Mouse (Mus musculus): Measurements from ENCODE around the gene Serpina5.

Serpina5 gene

GRCm38 (mm10) chr12:104127696-104128095, 26.8 kb downstream of the Serpina5 start, which contains the start of gene Serpina3b:
TSS of gene Serpina3b (plus strand) at chr12:104127996.
- no peak for DNase-seq (ENCODE audit: low read depth)

- no peak for DNase-seq (ENCODE audit: low read depth)
Measured at GRCm38 (mm10) chr12:104131041-104131440, 30.1 kb downstream of the Serpina5 start.

- DNase-seq (ENCODE audit: low read depth): no peak
Measured at GRCm38 (mm10) chr12:104138216-104138615, 37.3 kb downstream of the Serpina5 start.

- no peak for DNase-seq (ENCODE audit: low read depth)
Measured at GRCm38 (mm10) chr12:104140543-104141103, 39.7 kb downstream of the Serpina5 start.

GRCm38 (mm10) chr12:104141506-104141905, 40.6 kb downstream of the Serpina5 start:
- DNase-seq (ENCODE audit: low read depth): no peak

- no peak for DNase-seq (ENCODE audit: low read depth)
Measured at GRCm38 (mm10) chr12:104142427-104142826, 41.5 kb downstream of the Serpina5 start.

GRCm38 (mm10) chr12:104143286-104143685, 42.4 kb downstream of the Serpina5 start:
- DNase-seq (ENCODE audit: low read depth): no peak

- no peak for DNase-seq (ENCODE audit: low read depth)
Measured at GRCm38 (mm10) chr12:104145571-104145970, 44.7 kb downstream of the Serpina5 start.

- DNase-seq (ENCODE audit: low read depth): no peak
Measured at GRCm38 (mm10) chr12:104151989-104152388, 51.1 kb downstream of the Serpina5 start.

GRCm38 (mm10) chr12:104153041-104153645, 52.2 kb downstream of the Serpina5 start:
- DNase-seq (ENCODE audit: low read depth): no peak

- DNase-seq (ENCODE audit: low read depth): no peak
Measured at GRCm38 (mm10) chr12:104153656-104154055, 52.7 kb downstream of the Serpina5 start, which contains the start of gene Serpina3c. TSS of gene Serpina3c (minus strand) at chr12:104153870.
